Mouse (Mus musculus): ENCODE data around the gene Emilin2. TPM values are rescaled to one million over a fixed set of nuclear protein-coding genes. Genes with fewer than 3 reads are reported as not detected.

The Emilin2 gene
- polyA plus RNA-seq, 1 experiment from 2014 or later, result 2.7 TPM

- 67% methylated on average over 4 of the region's 4 CpGs for WGBS
- no peak overlapping the region for H3K27ac ChIP-seq
Measured at GRCm38 (mm10) chr17:71292897-71293296, 18.9 kb downstream of the Emilin2 start.

GRCm38 (mm10) chr17:71291897-71292420 is 19.8 kb downstream of the Emilin2 start:
- no peak for ATAC-seq
- Histone ChIP-seq H3K27ac (no peak overlapping the region), H3K4me3 (replicated peaks) (no peak overlapping the region), H3K4me2 (replicated peaks) (no peak overlapping the region), H3K4me1 (replicated peaks) (no peaks in the 10 kb centered on the region), H3K27me3 (replicated peaks) (no peaks in the 10 kb centered on the region), H3K9me3 (no peaks in the 10 kb centered on the region), H3K36me3 (no peaks in the 10 kb centered on the region), H3K9ac (no peak overlapping the region)
- WGBS, result 91% methylated on average over 6 of the region's 6 CpGs

More at GRCm38 (mm10) chr17:71292897-71293296, 18.9 kb downstream of the Emilin2 start:
- Histone ChIP-seq H3K9ac (no peak overlapping the region), H3K4me1 (replicated peaks) (no peaks in the 10 kb centered on the region), H3K4me2 (replicated peaks) (no peak overlapping the region), H3K27me3 (replicated peaks) (no peaks in the 10 kb centered on the region), H3K9me3 (no peaks in the 10 kb centered on the region), H3K4me3 (replicated peaks) (no peak overlapping the region), H3K36me3 (no peaks in the 10 kb centered on the region)
- no peak for ATAC-seq

DNA sequence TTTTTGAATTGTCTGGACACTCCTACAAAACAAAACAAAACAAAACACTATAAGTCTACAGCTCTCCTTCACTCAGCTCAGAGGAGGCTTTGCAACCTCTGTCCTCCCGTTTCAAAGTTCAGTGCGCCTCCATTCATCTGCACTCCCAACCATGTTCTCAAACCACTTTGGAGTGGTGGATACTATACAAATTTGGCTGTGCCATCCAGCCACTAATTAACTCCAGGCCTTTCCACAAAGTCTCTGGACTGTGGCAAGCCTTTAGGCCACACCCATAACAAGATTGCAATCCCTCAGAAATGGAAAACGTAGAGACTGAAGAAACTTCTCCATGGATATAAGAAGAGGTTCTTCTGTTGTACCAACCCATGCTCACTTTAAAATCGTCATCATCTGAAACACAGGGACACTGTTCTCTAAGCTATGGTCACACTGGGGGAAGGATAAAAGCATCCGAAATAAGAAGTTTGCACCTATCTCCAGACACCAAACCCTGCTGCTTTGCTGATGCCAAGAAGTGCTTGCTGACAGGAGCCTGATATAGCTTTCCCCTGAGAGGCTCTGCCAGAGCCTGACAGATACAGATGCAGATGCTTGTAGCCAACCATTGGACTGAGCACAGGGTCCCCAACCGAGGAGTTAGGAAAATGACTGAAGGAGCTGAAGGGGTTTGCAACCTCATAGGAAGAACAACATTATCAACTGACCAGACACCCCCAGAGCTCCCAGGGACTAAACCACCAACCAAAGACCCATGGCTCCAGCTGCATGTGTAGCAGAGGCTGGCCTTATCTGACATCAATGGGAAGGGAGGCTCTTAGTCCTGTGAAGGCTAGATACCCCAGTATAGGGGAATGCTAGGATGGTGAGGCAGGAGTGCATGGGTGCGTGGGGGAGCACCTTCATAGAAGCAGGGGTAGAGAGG is 21.0 kb downstream of the Emilin2 start:
- Histone ChIP-seq H3K27me3 (replicated peaks) (no peaks in the 10 kb centered on the region), H3K27ac (no peak overlapping the region), H3K9ac (no peak overlapping the region), H3K4me2 (replicated peaks) (no peak overlapping the region), H3K36me3 (no peaks in the 10 kb centered on the region), H3K9me3 (no peaks in the 10 kb centered on the region), H3K4me1 (replicated peaks) (no peaks in the 10 kb centered on the region), H3K4me3 (replicated peaks) (no peak overlapping the region)
- ATAC-seq, result no peak; the same call in 1 of the 2 replicates
- WGBS, result 83% methylated on average over 7 of the region's 7 CpGs

DNA sequence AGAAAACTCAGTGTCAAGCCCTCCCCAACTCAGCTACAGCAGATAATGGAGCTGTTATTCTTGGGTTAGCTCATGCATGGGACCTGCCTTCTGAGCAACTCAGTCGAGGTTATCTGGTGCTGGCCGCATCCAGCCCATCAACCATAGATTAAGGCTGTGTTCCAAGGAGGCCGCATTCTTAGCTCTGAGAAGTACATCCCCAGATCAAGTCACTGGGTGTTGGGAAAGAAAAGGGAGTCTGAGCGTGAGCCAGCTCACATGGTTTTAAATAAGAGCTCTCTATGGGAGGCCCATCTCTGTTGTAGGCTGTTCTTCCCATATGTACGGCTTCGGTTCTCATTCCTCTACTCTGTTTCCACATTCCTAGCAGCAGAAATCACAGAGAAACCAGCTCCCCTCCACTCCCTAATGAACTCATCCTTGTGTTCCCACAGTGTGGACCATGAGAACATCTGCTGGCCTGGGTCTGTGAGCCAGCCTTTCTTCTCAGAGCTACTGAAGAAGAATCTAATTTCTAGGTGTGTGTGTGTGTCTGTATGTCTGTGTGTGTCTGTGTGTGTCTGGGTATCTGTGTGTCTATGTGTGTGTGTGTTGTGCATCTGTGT is 22.1 kb downstream of the Emilin2 start:
- WGBS, result 77% methylated on average over 6 of the region's 6 CpGs
- ATAC-seq, result peak; percentile 31
- H3K27ac ChIP-seq, result no peak overlapping the region

GRCm38 (mm10) chr17:71288808-71289548 is 22.8 kb downstream of the Emilin2 start:
- no peak for ATAC-seq
- Histone ChIP-seq H3K36me3 (no peaks in the 10 kb centered on the region), H3K4me1 (replicated peaks) (peaks cover 6% of the 10 kb centered on the region; the same call in 1 of the 2 replicates), H3K27ac (no peak overlapping the region), H3K4me2 (replicated peaks) (no peak overlapping the region), H3K4me3 (replicated peaks) (no peak overlapping the region), H3K9ac (no peak overlapping the region), H3K27me3 (replicated peaks) (no peaks in the 10 kb centered on the region), H3K9me3 (no peaks in the 10 kb centered on the region)
- WGBS, result 87% methylated on average over 10 of the region's 10 CpGs

More for the DNA sequence above, 22.1 kb downstream of the Emilin2 start:
- Histone ChIP-seq H3K9me3 (no peaks in the 10 kb centered on the region), H3K4me2 (replicated peaks) (no peak overlapping the region), H3K27me3 (replicated peaks) (no peaks in the 10 kb centered on the region), H3K9ac (no peak overlapping the region), H3K4me3 (replicated peaks) (no peak overlapping the region), H3K4me1 (replicated peaks) (peaks cover 5% of the 10 kb centered on the region; the same call in 1 of the 2 replicates), H3K36me3 (no peaks in the 10 kb centered on the region)

DNA sequence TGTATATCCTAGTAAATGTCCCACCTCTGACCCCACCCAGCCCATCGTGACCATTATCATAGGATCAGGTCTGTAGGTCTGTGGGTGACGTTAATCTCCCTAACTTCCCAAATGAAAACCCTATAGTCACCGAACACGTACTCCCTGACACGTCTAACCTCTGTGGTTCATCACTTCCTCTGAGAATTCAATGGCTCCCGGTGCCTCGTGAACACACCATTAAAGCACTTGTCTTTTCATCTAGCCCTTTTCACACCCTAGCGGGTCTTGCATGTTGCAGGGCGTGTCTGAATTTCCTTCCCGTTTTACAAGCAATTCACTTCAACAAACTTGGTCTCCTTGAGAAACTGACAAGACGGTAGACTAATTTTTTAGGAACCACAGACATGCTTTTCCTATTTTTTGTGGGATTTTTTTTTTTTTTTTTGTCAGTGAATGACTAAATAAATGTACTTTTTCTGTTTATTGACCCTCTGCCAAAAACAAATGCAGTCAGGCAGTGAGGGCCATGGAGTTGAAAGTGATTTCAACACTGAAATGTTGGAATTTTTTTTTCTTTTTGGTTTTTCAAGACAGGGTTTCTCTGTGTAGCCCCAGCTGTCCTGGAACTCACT is 23.5 kb downstream of the Emilin2 start:
- Histone ChIP-seq H3K9me3 (no peaks in the 10 kb centered on the region), H3K4me1 (replicated peaks) (peaks cover 6% of the 10 kb centered on the region; the same call in 1 of the 2 replicates), H3K4me2 (replicated peaks) (no peak overlapping the region), H3K27ac (no peak overlapping the region), H3K4me3 (replicated peaks) (no peak overlapping the region), H3K27me3 (replicated peaks) (no peaks in the 10 kb centered on the region), H3K9ac (no peak overlapping the region), H3K36me3 (no peaks in the 10 kb centered on the region)
- WGBS, result 83% methylated on average over 11 of the region's 11 CpGs
- no peak for ATAC-seq

DNA sequence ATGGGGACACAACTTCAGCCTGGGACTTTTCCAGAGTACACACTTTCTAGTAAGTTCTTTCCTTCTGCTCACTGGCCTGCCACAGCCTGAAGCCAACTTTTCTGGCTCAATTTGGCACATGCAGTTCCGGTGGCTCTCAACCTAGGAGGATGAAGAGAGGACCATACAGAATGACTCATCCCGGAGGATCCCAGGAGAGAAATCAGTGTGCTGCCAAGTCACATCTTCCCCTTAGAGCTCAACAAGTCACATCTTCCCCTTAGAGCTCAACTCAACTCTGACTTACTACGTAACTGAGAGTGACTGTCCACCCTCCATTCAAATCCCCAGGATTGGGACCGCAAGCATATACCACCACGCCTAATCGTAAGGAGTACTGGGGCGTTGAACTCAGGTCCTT is 24.2 kb downstream of the Emilin2 start:
- WGBS, result 94% methylated on average over 7 of the region's 7 CpGs
- Histone ChIP-seq H3K36me3 (no peaks in the 10 kb centered on the region), H3K27ac (no peak overlapping the region), H3K9ac (no peak overlapping the region), H3K4me3 (replicated peaks) (no peak overlapping the region), H3K4me2 (replicated peaks) (no peak overlapping the region), H3K4me1 (replicated peaks) (peaks cover 6% of the 10 kb centered on the region; the same call in 1 of the 2 replicates), H3K9me3 (no peaks in the 10 kb centered on the region), H3K27me3 (replicated peaks) (no peaks in the 10 kb centered on the region)
- no peak for ATAC-seq

- Histone ChIP-seq H3K4me1 (replicated peaks) (peaks cover 6% of the 10 kb centered on the region; the same call in 1 of the 2 replicates), H3K4me3 (replicated peaks) (no peak overlapping the region), H3K9me3 (no peaks in the 10 kb centered on the region), H3K27me3 (replicated peaks) (no peaks in the 10 kb centered on the region), H3K27ac (no peak overlapping the region), H3K36me3 (no peaks in the 10 kb centered on the region), H3K4me2 (replicated peaks) (no peak overlapping the region), H3K9ac (no peak overlapping the region)
- ATAC-seq, result no peak; the same call in 1 of the 2 replicates
- 75% methylated on average over 6 of the region's 6 CpGs for WGBS
Measured at GRCm38 (mm10) chr17:71285929-71286328, 25.8 kb downstream of the Emilin2 start.

DNA sequence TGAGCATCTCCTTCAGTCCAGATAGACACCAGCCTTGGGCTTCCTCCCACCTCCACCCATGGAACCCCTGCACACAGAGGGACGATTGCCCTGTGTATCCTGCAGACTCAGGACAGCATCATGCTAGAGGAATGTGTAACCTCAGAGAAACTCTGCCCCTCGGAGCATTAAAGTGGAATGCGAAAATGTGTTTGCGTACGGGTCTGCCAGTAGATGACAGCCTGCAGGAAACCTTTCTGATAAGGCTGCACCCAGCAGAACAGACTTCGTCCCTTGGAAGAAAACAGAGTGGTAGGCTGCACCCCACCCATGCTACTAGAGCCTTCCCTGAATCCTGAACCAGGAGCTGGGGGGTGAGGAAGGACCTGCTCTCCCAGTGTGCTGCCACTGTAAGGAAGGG is 26.9 kb downstream of the Emilin2 start:
- Histone ChIP-seq H3K4me1 (replicated peaks) (peaks cover 6% of the 10 kb centered on the region; the same call in 1 of the 2 replicates), H3K27me3 (replicated peaks) (no peaks in the 10 kb centered on the region), H3K27ac (no peak overlapping the region), H3K9ac (no peak overlapping the region), H3K4me2 (replicated peaks) (no peak overlapping the region), H3K9me3 (no peaks in the 10 kb centered on the region), H3K36me3 (no peaks in the 10 kb centered on the region), H3K4me3 (replicated peaks) (no peak overlapping the region)
- WGBS, result 20% methylated on average over 6 of the region's 6 CpGs
- ATAC-seq, result no peak

DNA sequence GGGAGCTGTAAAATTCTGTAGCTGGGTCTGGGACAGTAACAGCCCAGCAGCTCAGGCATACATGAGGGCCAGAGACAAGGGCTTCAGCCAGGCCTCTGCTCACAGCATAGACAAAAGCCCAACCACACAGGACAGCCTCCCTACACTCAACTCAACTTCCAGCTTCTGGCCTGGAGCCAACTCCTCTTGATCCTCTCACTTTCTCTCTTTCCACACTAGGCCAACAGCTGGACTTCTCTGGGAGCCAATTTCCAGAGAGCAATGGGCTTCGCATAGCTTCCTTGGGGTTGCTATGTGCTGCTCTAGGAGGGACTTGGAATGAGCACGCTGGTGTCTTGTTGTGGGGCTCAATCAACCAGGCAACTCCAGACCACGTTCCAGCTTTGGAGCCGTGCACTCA is 28.5 kb downstream of the Emilin2 start:
- 60% methylated on average over 4 of the region's 4 CpGs for WGBS
- Histone ChIP-seq H3K9me3 (no peaks in the 10 kb centered on the region), H3K4me1 (replicated peaks) (peaks cover 6% of the 10 kb centered on the region; the same call in 1 of the 2 replicates), H3K4me2 (replicated peaks) (no peak overlapping the region), H3K27me3 (replicated peaks) (no peaks in the 10 kb centered on the region), H3K36me3 (no peaks in the 10 kb centered on the region), H3K27ac (no peak overlapping the region), H3K4me3 (replicated peaks) (no peak overlapping the region), H3K9ac (no peak overlapping the region)
- ATAC-seq, result peak; percentile 81

DNA sequence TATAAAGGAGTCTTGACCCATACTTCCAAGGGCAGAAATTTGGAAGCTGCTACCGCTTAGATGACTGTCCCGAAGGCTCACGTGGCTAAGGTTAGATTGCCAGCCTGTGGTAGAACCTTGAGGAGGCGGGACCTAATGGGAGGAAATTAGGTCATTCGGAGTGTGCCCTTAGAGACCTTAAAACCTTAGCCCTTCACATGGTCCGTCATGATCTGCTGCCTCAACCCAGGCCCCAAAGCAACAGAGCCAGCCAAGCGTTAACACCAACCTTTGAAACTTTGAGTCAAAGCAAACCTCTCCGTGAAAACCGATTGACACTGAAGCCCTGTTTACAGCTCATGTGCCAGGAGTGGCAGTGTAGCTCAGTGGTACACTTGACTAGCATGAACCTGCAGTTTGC is 29.1 kb downstream of the Emilin2 start:
- no peak overlapping the region for H3K27ac ChIP-seq
- no peaks in the 10 kb centered on the region for H3K9me3 ChIP-seq
- no peaks in the 10 kb centered on the region for H3K36me3 ChIP-seq
- no peak overlapping the region for H3K4me2 ChIP-seq (replicated peaks)
- peaks cover 6% of the 10 kb centered on the region; the same call in 1 of the 2 replicates for H3K4me1 ChIP-seq (replicated peaks)
- WGBS, result 90% methylated on average over 9 of the region's 9 CpGs
- ATAC-seq, result no peak
- H3K27me3 ChIP-seq (replicated peaks), result no peaks in the 10 kb centered on the region
- no peak overlapping the region for H3K9ac ChIP-seq
- no peak overlapping the region for H3K4me3 ChIP-seq (replicated peaks)
